Comparison of ENCODE assay signal across 8 mouse cellular contexts in the genomic region with DNA sequence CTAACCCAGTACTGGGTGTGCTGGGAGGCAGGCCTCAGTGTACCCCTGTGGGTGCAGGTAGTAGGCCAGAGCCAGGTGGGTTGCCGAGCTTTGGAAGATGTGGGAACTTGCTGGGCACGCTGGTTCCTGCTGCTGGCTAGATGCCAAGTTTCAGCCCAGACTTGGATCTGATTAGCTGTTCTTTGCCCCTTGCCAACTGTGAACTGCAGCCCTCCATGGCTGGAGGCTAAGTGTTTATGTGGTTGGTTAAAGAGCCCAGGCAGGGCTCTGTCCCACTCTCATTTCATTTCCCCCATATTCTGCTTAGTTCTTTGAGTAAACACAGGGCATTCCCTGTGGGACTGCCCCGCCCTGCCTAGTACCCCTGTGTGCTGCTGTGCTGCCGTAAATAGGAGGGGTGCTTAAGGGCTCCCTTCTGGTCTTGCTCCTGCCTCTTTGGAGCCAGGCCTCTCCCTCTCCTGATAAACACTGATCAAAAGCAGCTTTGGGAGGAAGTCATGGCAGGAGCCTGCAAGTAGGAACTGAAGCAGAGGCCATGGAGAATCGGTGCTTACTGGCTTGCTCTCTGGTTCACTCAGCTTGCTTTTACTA.
A peak's percentile ranks its signal among the peaks of the same experiment; 100 is the strongest.
DNase-seq lines count a peak whose midpoint lies in the region; ATAC-seq and TF ChIP-seq lines count a peak whose summit lies in the region.

No protein-coding gene starts in this region.

- H3K9ac ChIP-seq in embryonic facial prominence, embryonic 13.5 days: peak overlapping the region; percentile 51; the same call in 1 of the 2 replicates
- H3K9ac ChIP-seq in hindbrain, postnatal 0 days (replicated peaks; ENCODE audit: low read length): peak overlapping the region; percentile 18

- no peak for DNase-seq in left cerebral cortex, adult 2 months (ENCODE audit: extremely low spot score in 1 of 2, low spot score in 2 of 2)
- no peak for DNase-seq in left cerebral cortex, postnatal 25 days (ENCODE audit: low spot score in 2 of 2)
- DNase-seq in hindbrain, postnatal 0 days (ENCODE audit: low spot score): peak; percentile 72
- peak; percentile 53 for DNase-seq in lung, postnatal 25 days (ENCODE audit: low spot score)
- DNase-seq in spleen, postnatal 10 days (ENCODE audit: low spot score in 2 of 2): no peak
- DNase-seq in thymus, adult 2 months: no peak
- no peak for DNase-seq in frontal cortex, adult 2 months (ENCODE audit: extremely low spot score in 1 of 2, low spot score in 1 of 2)

- TF ChIP-seq POLR2A in thymus, adult 2 months (IDR thresholded peaks at IDR 0.05; ENCODE audit: control insufficient read depth, extremely low read depth, insufficient read depth, low read length, poor library complexity): no peak

- peaks cover 100% of the 10 kb centered on the region for H3K4me1 ChIP-seq in embryonic facial prominence, embryonic 13.5 days
- H3K4me1 ChIP-seq in hindbrain, postnatal 0 days (ENCODE audit: insufficient read depth, low read length): peaks cover 50% of the 10 kb centered on the region
- H3K4me1 ChIP-seq in thymus, adult 2 months (replicated peaks; ENCODE audit: control insufficient read depth, insufficient read depth, low read length): peaks cover 36% of the 10 kb centered on the region

- H3K4me3 ChIP-seq in left cerebral cortex, adult 2 months: no peak overlapping the region
- no peak overlapping the region for H3K4me3 ChIP-seq in embryonic facial prominence, embryonic 13.5 days
- no peak overlapping the region for H3K4me3 ChIP-seq in hindbrain, postnatal 0 days (ENCODE audit: low read length)
- no peak overlapping the region for H3K4me3 ChIP-seq in thymus, adult 2 months (ENCODE audit: control insufficient read depth, insufficient read depth, low read length)

- peaks cover 6% of the 10 kb centered on the region; the same call in 1 of the 2 replicates for H3K36me3 ChIP-seq in embryonic facial prominence, embryonic 13.5 days
- no peaks in the 10 kb centered on the region for H3K36me3 ChIP-seq in hindbrain, postnatal 0 days (ENCODE audit: insufficient read depth, low read length)
- H3K36me3 ChIP-seq in thymus, adult 2 months (ENCODE audit: control insufficient read depth, insufficient read depth, low read length): no peaks in the 10 kb centered on the region

- 18% methylated on average over 5 of the region's 5 CpGs for WGBS in embryonic facial prominence, embryonic 13.5 days
- WGBS in hindbrain, postnatal 0 days: 27% methylated on average over 5 of the region's 5 CpGs
- 77% methylated on average over 5 of the region's 5 CpGs for WGBS in thymus, adult 2 months

- intact Hi-C loops in left cerebral cortex, adult 2 months (cut with DNase I): no loop called here
- intact Hi-C loops in left cerebral cortex, postnatal 25 days (cut with DNase I): no loop called here

- no peaks in the 10 kb centered on the region for H3K27me3 ChIP-seq in embryonic facial prominence, embryonic 13.5 days
- H3K27me3 ChIP-seq in hindbrain, postnatal 0 days (ENCODE audit: insufficient read depth, low read length): no peaks in the 10 kb centered on the region
- H3K27me3 ChIP-seq in thymus, adult 2 months (ENCODE audit: control insufficient read depth, insufficient read depth, low read length): no peaks in the 10 kb centered on the region

- TF ChIP-seq CTCF in left cerebral cortex, adult 2 months (IDR thresholded peaks at IDR 0.05): no peak
- no peak for TF ChIP-seq CTCF in hindbrain, postnatal 0 days (IDR thresholded peaks at IDR 0.05; ENCODE audit: low read depth)
- no peak for TF ChIP-seq CTCF in thymus, adult 2 months (IDR thresholded peaks at IDR 0.05; ENCODE audit: borderline replicate concordance, control insufficient read depth, extremely low read depth, insufficient read depth, low read length, poor library complexity)

- no peaks in the 10 kb centered on the region for H3K9me3 ChIP-seq in embryonic facial prominence, embryonic 13.5 days
- no peaks in the 10 kb centered on the region for H3K9me3 ChIP-seq in hindbrain, postnatal 0 days (ENCODE audit: low read length)

- ATAC-seq in embryonic facial prominence, embryonic 13.5 days (ENCODE audit: insufficient number of reproducible peaks, insufficient read depth, low FRiP score, low TSS enrichment, low read depth): peak; percentile 76
- no peak for ATAC-seq in hindbrain, postnatal 0 days

- peak overlapping the region; percentile 37 for H3K4me2 ChIP-seq in embryonic facial prominence, embryonic 13.5 days
- no peak overlapping the region for H3K4me2 ChIP-seq in hindbrain, postnatal 0 days (ENCODE audit: low read depth, low read length)

- H3K27ac ChIP-seq in left cerebral cortex, adult 2 months: peak overlapping the region; percentile 6
- peak overlapping the region; percentile 90 for H3K27ac ChIP-seq in embryonic facial prominence, embryonic 13.5 days
- H3K27ac ChIP-seq in hindbrain, postnatal 0 days: peak overlapping the region; percentile 85
- H3K27ac ChIP-seq in thymus, adult 2 months (ENCODE audit: control insufficient read depth, insufficient read depth, low read length): no peak overlapping the region

Comparison
In these comparisons a context has a peak if more than half of its experiments do, and no peak if none do; other contexts are left out.
1. DNase-seq: peak in hindbrain, postnatal 0 days (single experiment) and lung, postnatal 25 days (single experiment); none in left cerebral cortex, adult 2 months (0 of 2), left cerebral cortex, postnatal 25 days (0 of 2), spleen, postnatal 10 days (0 of 2), thymus, adult 2 months (single experiment) and frontal cortex, adult 2 months (0 of 2).